Mouse (Mus musculus) left cerebral cortex, postnatal 36 days (tissue): ENCODE results near the gene Slc18a2. TPM values are rescaled to one million over a fixed set of nuclear protein-coding genes. Genes with fewer than 3 reads are reported as not detected.

Experiments
- DNase-seq, 2 experiments: peaks; one replicate each; pipeline ENCODE4 v3.0.0; 2021 to 2022; ENCODE audit warnings: low spot score in 2 of 2, mixed read lengths in 1 of 2
- intact Hi-C: fragments of 180-260 bp; cut with DNase I; formaldehyde crosslinking; loops from one replicate; pipeline ENCODE4 v1.15.1; 2025
- total RNA-seq, 2 experiments: library from RNA; stranded (reverse); gene quantifications; 2 replicates each; pipeline ENCODE4 v1.2.3; 2021

Gene Slc18a2
- total RNA-seq, 2 experiments from 2014 or later = 0.16 TPM; not detected in 1

DNA sequence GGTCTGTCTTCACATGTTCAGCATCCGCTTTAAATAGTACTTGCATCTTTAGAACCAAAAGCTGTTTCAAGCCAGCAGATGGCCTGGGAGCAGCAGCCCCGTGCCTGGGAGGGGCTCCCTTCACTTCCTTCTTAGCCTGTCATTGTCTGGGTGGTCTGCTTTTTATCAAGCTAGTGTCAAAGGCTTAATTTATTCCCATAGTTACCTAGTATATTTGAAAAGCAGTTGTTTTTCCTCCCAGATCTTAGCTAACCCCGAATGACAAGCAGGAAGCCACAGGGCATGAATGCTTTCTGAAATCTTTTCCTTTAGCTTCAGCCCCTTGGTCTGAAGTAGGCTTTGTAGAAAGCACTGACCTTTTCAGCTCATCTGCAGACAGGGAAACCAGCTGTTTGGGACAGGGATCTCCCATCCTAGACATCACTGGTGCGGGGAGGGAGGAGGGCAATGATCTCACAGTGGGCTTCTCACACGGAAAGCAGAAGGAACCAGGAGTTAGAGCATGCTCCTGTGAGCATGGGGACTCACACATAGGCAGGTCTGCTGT is 6.8 kb downstream of the Slc18a2 start:
- intact Hi-C loops = no loop called here
- no peak for DNase-seq

DNA sequence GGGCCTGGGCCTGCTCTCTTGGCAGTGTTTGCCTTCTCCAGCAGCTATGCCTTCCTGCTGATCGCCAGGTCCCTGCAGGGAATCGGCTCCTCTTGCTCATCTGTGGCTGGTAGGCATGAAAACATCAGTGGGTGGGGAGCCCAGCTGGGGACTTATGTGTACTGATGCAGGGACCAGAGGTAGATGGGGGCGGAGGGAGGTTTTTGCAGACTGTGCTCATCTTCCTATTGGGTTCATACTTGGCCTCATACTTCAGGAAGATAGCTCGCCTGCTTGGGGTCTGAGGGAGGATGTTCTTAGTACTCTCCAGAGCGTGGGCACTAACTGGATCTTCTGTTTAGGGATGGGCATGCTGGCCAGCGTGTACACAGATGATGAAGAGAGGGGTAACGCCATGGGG is 12.5 kb downstream of the Slc18a2 start:
- intact Hi-C loops = no loop called here
- no peak for DNase-seq

DNA sequence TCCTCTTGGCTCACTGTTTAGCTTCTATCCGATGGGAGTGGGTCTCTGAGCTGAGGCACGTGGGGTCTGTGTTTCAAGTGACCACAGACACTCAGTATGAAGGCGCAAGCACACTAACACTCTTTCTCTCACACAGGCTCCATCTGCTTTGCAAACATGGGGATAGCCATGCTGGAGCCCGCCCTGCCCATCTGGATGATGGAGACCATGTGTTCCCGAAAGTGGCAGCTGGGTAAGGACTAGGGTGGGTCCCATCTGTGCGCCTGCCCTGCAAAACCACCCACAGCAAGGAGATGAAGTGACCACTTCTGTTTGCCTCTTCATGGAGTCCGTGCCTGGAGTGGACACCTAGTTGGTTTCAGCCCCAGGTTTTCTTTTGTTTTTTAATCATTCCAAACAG is 15.7 kb downstream of the Slc18a2 start:
- intact Hi-C loops = no loop called here
- DNase-seq = no peak

DNA sequence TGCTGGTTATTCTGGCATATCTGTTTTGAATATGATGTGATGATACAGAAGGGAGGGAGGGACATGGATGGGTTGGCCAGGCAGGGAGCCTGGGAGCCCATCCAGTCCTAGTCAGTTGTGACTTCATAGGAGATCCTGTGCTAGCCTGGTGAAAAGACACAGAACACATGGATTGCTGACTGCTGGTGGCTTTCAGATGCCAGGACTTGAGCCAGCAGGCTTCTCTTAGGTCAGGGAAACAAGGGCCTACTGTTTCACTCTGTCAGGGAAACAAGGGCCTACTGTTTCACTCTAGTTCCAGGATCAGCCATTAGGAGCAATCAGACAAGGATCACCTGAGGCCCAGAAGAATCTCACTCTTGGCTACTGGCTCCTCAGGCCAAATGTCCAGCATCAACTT is 20.1 kb downstream of the Slc18a2 start:
- intact Hi-C loops = no loop called here

DNA sequence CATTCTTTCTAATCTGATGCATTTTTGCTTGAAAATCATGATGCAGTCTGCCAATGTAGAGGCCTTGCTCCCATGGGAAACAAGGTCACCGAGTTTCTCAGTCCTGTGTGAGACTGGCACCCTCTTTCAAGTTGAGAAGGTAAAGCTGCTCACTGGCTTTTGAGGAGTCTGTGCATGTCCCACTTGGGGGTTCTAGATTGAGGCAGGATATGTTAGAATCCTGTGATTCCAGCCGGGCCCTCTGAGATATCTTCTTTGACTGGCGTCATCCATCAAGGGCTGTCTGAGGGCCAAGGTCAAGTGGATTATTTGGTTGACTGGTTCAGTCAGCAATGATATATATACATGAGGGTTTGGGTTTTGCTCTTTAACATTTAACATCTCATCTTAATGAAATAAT is 21.3 kb downstream of the Slc18a2 start:
- intact Hi-C loops = no loop called here
- no peak for DNase-seq

More for the DNA sequence above, 20.1 kb downstream of the Slc18a2 start:
- DNase-seq = no peak

DNA sequence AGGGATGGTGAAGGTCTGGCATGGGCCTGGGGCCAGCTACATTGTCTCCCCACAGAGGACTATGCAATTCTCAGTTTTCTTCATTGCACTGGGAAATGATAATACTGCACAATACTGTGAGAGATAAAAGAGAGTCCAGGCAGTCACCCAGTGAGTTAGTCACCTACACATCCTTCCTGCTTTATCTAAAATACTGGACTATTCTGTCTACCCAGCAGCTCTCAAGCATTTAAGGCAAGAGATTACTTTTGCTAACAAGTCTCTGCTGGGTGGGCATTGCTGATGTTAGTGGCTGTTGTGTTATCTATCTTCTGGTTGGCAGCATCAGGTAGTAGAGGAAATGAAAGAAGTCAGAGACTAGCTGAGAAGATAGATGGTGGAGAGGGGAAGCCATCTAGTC is 28.3 kb downstream of the Slc18a2 start:
- no peak for DNase-seq
- intact Hi-C loops = no loop called here

DNA sequence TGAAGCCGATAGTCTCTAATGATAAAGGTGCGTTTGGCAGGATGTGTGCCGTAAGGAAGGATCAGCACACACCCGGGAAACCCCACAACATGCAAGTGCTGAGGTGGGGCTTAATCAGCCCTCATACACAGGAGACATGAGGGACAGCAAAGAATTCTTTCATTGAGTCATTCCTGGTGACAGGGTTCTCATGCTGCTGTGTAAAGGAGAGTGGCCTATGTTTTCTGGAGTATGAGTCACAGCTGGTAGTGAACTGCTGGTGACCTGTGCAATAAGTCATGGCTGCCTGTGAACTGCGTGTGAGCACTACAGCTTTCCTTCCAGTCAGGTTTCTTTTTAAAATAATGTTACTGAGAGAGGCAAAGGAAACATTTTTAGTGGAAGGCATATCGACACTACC is 29.1 kb downstream of the Slc18a2 start:
- DNase-seq = no peak
- intact Hi-C loops = no loop called here

DNA sequence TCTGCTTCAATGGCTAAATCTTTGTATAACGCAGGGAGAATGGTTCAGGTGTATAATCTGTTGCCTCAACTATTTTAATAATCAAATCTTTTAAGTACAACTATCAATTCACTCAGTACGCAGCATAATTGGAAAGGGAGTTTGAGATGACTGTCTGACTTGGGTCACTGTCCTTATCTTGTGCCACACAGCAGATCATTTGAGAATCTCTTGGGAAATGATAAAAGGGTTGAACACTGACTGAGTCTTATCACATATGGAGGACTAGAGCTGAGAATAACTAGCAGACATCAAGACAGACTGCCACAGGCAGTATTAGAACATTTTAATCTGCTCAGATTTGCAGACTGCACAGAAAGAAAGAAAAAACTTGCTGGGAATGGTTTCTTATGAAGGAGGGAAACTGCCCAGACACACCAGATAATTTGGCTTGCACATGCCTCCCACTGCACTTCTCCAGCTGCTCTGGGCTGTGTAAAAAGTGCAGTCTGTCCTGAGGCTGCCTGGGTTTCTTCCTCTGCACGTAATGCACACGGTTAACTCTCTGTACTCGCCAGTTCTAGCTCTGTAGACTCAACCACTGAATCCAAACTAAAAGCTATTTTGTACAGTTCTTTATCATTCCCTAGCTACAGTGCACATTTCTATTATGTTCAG is 31.6 kb downstream of the Slc18a2 start:
- intact Hi-C loops = no loop called here
- DNase-seq = peak in 1 of 2 experiments; percentile 35

DNA sequence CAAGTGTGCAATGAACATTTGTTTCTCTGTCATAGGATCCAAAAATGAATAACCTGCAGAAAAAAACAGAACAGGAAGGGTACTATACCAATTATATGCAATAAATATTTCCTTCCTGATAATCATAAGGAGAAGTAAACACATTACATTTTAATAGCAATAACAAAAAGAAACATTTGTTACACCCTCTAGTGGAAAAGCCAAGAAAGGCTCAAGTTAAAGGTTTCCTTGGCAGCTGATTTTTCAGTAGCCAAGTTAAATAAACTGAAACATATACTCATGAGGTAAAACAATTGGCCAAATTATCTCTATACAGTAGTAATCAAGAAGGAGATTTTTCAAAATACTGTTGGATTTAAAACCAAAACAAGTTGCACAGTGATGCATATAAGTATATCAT is 54.6 kb downstream of the Slc18a2 start:
- intact Hi-C loops = no loop called here
- DNase-seq = no peak

DNA sequence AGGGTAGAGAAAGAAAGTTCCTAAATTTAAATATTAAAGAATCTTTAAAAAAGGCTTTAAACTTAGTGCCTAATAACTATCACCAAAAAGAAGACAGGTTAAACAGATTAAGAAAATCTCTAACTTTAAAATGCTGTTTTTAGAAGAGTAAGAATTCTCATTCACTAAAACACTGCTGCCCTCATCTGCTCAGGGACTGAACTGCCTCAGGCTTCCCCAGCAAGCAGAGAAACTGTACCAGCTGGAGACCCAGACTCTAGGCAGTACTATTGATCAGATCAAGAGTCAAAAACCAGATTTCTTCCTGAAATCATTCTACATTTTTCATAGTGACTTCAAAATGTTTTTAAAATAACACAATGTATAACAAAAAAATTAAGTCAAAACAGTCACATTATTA is 55.9 kb downstream of the Slc18a2 start:
- DNase-seq = no peak
- intact Hi-C loops = loop anchor here (2.0 kb wide), 1 partner anchor 78 kb away; no protein-coding TSS in a partner anchor

DNA sequence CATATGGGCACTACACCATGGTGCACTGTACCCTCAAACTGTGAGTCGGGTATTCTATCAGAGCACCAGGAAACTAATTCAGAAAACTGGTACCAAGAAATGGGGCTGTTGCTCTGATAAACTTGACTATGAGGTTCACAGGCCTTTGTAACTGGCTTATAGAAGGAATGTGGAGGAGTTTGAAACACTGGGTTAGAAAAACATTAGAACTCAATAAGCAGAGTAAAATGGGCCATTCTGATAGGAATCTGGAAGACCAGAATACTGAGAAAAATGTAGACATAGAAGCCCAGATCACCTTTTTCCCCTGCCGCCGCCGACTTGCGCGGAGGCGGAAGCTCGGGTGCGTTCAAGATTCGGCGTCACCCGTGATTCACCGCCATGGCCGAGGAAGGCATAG is 61.3 kb downstream of the Slc18a2 start, which contains the start of gene Rps12-ps3:
TSS of gene Rps12-ps3 (plus strand) at position 301 of the 400 bp plus-strand sequence.
- no peak for DNase-seq
- intact Hi-C loops = no loop called here

DNA sequence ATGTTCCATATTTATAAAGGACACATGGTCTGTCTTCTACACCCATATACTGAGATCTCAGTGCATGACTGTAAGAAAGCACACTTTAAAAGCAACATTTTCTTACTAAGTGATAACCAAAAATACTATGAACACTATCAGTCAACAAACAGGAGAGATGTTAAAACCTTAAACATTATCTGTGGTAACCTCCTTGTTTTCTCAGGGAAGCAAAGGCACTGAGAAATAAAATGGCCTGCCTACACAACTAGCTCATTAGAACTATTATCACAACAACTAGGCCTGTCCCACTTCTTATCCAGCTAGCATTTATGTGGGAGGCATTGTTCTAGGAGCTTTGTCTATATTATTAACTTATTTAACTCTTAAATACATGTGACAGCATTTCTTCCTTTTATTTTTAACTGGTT is 70.1 kb downstream of the Slc18a2 start:
- intact Hi-C loops = no loop called here
- no peak for DNase-seq

DNA sequence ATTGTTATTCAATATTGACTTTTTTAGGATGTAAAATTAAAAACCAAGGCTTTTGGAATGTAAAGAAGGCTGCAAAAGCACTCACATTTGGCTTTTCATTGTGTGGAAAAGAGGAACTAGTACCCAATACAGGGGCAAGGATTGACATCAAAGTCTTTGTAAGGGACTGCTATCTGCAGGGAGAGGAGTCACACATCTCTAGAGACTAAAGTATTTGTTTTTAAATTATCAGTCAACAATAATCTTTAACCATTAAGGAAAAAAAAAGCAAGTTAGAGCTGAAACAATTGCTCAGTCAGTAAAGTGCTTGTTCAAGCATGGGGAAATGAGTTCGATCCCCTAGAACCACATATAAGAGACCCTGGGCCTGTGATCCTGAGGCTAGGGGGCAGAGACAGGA is 76.0 kb downstream of the Slc18a2 start:
- intact Hi-C loops = no loop called here
- DNase-seq = no peak

DNA sequence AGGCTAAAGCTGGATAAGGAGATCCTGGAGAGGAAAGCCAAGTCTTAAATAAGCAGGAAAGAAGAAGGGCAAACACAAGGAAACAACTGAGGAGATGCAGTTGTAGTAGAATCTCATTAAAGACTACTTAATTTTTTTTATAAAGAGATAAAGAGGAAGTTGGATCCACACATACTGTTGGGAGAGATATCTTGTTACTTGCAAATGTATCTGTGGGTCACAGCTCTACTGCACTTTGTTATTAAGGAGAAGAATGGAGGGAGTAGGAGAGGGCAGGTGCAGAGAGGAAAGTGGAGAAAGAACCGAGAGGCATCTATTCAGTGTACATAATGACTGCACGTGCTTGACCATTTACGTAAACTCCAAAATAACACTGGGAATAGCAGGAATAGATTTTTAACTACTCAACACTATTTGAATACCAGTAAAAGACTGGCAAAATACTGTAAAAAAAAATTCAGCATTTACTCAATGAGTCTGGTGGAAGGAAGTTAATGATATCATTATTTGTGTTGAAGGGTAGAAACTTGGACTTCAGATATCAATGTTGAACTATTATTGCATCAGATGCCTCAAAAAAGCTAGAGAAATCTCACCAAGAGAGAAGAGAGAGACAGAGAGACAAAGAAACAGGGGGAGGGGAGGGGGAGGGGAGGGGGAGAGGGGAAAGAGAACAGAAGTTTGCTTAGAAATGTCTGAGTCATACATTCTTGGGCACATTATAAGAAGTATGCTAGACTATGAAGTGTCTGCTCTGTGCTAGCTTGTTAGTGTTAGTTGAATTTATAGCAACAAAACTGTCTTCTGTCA is 77.4 kb downstream of the Slc18a2 start:
- intact Hi-C loops = no loop called here
- DNase-seq = no peak

DNA sequence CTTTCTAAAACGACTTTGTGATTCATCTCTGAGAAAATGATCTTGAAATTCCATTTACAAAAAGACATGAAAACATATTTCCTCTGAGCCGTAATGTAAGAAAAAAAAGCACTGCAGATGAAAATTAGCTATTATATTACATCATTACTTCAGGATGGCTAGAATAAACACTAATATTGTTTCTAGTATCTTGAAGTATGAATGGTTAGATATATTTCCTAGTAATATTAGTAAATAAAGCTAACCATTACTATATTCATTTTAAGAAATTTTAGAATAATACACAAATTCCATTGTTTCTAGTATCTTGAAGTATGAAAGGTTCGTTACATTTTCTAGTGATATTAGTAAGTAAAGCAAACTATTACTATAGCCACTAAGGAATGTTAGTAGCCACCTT is 79.2 kb downstream of the Slc18a2 start:
- intact Hi-C loops = no loop called here
- no peak for DNase-seq

DNA sequence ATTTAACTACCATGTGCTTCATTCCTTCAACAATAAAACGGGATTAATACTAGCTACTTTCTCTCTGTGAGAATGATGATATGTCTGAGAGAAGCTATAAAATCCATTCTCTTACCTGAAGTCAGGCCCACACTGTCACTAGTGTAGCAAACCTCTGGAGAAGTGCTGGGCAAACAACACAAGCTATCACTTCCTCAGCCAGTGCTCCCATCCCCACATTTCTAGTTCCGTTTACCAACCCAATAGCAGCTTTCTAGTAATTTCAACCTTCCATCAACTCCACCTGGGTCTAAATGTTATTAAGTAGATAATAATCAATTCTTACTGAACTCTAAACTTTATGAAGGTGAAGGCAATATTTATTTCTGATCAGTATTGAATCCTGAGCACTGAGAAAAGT is 82.3 kb downstream of the Slc18a2 start:
- no peak for DNase-seq
- intact Hi-C loops = no loop called here

DNA sequence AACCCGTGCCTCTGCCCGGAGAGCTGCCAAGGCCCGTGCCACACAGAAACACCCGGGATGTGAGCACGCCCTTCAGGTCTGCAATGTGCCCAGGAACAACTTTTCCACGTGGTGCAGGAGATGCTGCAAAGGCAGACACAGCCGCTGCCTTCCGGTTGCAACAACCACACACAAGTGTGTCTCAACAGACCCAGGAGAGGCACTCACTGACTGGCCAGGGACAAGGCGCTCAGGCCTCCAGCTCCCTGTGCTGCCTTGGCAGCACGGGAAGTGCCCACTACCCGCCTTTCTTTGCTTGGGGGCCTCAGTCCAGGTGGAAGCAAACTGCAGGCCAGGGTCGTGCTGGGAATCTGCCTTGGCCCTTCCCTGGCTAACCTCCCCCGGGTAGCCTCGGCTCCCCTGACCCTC is 83.6 kb downstream of the Slc18a2 start:
- intact Hi-C loops = no loop called here
- peak; percentile 30 to 34 for DNase-seq

DNA sequence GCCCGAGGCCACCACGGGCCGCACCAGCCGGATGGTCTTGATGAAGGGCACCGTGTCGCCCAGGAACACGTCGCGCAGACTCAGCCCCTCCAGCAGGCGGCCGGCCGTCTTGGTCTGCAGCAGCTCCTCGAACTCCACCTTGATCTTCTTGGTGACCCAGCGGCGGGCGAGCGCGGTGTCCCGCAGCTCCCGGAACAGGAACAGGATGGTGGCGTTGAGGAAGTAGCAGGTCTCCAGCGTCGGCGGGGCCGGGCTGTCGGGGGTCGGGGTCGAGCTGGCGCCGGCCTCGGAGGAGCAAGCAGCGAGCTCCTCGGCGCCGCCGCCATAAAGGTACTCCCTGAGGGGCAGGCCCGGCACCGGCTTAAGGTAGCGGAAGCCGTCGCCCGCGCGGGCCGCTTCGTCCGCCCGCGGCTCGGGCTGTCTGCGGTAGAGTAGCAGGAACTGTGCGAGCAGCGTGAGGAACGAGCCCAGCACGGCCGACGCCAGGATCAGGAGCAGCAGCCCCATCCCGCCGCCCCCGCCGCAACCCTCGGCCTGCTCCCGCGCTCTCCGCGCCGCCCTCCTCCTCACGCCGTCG is 84.5 kb downstream of the Slc18a2 start:
- intact Hi-C loops = no loop called here
- DNase-seq = peak; percentile 47 to 54
